Mouse (Mus musculus) MEL (cell line): ENCODE data around the gene Clec2e. TPM values are rescaled to one million over a fixed set of nuclear protein-coding genes. Genes with fewer than 3 reads are reported as not detected.

ENCODE experiments used
- DNase-seq: peaks from one replicate; pipeline ENCODE4 v3.0.0; 2011; ENCODE audit warnings: low read depth, low spot score
- H3K27ac ChIP-seq: 2 replicates; pipeline ENCODE4 v1.5.1; 2012; ENCODE audit warnings: low read depth, mild to moderate bottlenecking, control low read depth, low read length, moderate library complexity; ENCODE audit not compliant: control insufficient read depth
- H3K27me3 ChIP-seq, 2 experiments: fragments of 150-350 bp in 1 of 2; sonication (generic) in 1 of 2; 2 replicates each; pipeline ENCODE4 v1.6.1; 2012; ENCODE audit warnings: low read length in 2 of 2, mild to moderate bottlenecking in 2 of 2, improper control_type of control experiment in 1 of 2, moderate library complexity in 1 of 2; ENCODE audit not compliant: insufficient read depth in 2 of 2, control insufficient read depth in 1 of 2
- H3K36me3 ChIP-seq, 2 experiments: 2 replicates each; pipeline ENCODE4 v1.6.1; 2012 to 2014; ENCODE audit warnings: low read length in 2 of 2, improper control_type of control experiment in 1 of 2, inconsistent platforms in 1 of 2, mild to moderate bottlenecking in 1 of 2; ENCODE audit not compliant: insufficient read depth in 2 of 2, control insufficient read depth in 1 of 2
- H3K4me1 ChIP-seq, 2 experiments: fragments of 150-350 bp in 1 of 2; sonication (generic) in 1 of 2; 2 replicates each; pipeline ENCODE4 v1.6.1; 2012; ENCODE audit warnings: low read length in 2 of 2, improper control_type of control experiment in 1 of 2, mild to moderate bottlenecking in 1 of 2; ENCODE audit not compliant: insufficient read depth in 2 of 2, control insufficient read depth in 1 of 2
- H3K4me3 ChIP-seq, 2 experiments: fragments of 150-350 bp in 1 of 2; sonication (generic) in 1 of 2; 2 replicates each; pipeline ENCODE4 v1.5.1; 2012; ENCODE audit warnings: low read depth in 2 of 2, low read length in 2 of 2, mild to moderate bottlenecking in 2 of 2, moderate library complexity in 2 of 2, control low read depth in 1 of 2, improper control_type of control experiment in 1 of 2; ENCODE audit not compliant: control insufficient read depth in 1 of 2, insufficient read depth in 1 of 2
- H3K79me2 ChIP-seq: 2 replicates; pipeline ENCODE4 v1.6.1; 2012; ENCODE audit warnings: mild to moderate bottlenecking, low read length, moderate library complexity; ENCODE audit not compliant: control insufficient read depth, poor library complexity, insufficient read depth
- H3K9ac ChIP-seq: 2 replicates; pipeline ENCODE4 v1.6.1; 2012; ENCODE audit warnings: low read depth, mild to moderate bottlenecking, control low read depth, low read length, moderate library complexity; ENCODE audit not compliant: control insufficient read depth, poor library complexity, severe bottlenecking
- H3K9me3 ChIP-seq: fragments of 150-350 bp; sonication (generic); replicated peaks from 2 replicates; pipeline ENCODE4 v1.6.1; 2012; ENCODE audit warnings: mild to moderate bottlenecking, low read length, improper control_type of control experiment, moderate library complexity; ENCODE audit not compliant: insufficient read depth
- CHD1 ChIP-seq: IDR thresholded peaks from 2 replicates; pipeline ENCODE4 v1.6.1; 2012; ENCODE audit warnings: low read depth, mild to moderate bottlenecking, inconsistent platforms, low read length, improper control_type of control experiment
- CHD2 ChIP-seq: IDR thresholded peaks from 2 replicates; pipeline ENCODE4 v1.6.1; 2011; ENCODE audit warnings: low read length, improper control_type of control experiment
- E2F4 ChIP-seq: IDR thresholded peaks from 2 replicates; pipeline ENCODE4 v1.6.1; 2011; ENCODE audit warnings: low read depth, low read length, improper control_type of control experiment, borderline replicate concordance
- EP300 ChIP-seq, 2 experiments: IDR thresholded peaks; 2 replicates each; pipeline ENCODE4 v1.6.1; 2011; ENCODE audit warnings: improper control_type of control experiment in 2 of 2, low read length in 2 of 2, low read depth in 1 of 2, mild to moderate bottlenecking in 1 of 2
- ETS1 ChIP-seq: IDR thresholded peaks from 2 replicates; pipeline ENCODE4 v1.6.1; 2012; ENCODE audit warnings: low read depth, mild to moderate bottlenecking, inconsistent platforms, low read length, improper control_type of control experiment, moderate library complexity
- GABPA ChIP-seq: IDR thresholded peaks from 2 replicates; pipeline ENCODE4 v1.6.1; 2012; ENCODE audit warnings: low read depth, mild to moderate bottlenecking, inconsistent platforms, low read length, improper control_type of control experiment, moderate library complexity
- GATA1 ChIP-seq: IDR thresholded peaks from 2 replicates; pipeline ENCODE4 v1.6.1; 2011; ENCODE audit warnings: low read depth, low read length, improper control_type of control experiment
- MAFK ChIP-seq: IDR thresholded peaks from 2 replicates; pipeline ENCODE4 v1.6.1; 2011; ENCODE audit warnings: low read depth, mild to moderate bottlenecking, low read length, improper control_type of control experiment, borderline replicate concordance
- MAZ ChIP-seq: IDR thresholded peaks from 2 replicates; pipeline ENCODE4 v1.6.1; 2012; ENCODE audit warnings: low read depth, mild to moderate bottlenecking, inconsistent platforms, low read length, improper control_type of control experiment
- MEF2A ChIP-seq: IDR thresholded peaks from 2 replicates; pipeline ENCODE4 v1.6.1; 2014; ENCODE audit warnings: low read depth, mild to moderate bottlenecking, inconsistent platforms, low read length, improper control_type of control experiment; ENCODE audit not compliant: poor library complexity, insufficient replicate concordance, severe bottlenecking; ENCODE audit errors: extremely low read depth
- MXI1 ChIP-seq: IDR thresholded peaks from 2 replicates; pipeline ENCODE4 v1.6.1; 2011; ENCODE audit warnings: mild to moderate bottlenecking, low read depth, low read length, improper control_type of control experiment
- MYC ChIP-seq: IDR thresholded peaks from 2 replicates; pipeline ENCODE4 v1.6.1; 2011; ENCODE audit warnings: low read depth, mild to moderate bottlenecking, low read length, improper control_type of control experiment, moderate library complexity
- NELFE ChIP-seq: IDR thresholded peaks from 2 replicates; pipeline ENCODE4 v1.6.1; 2011; ENCODE audit warnings: low read depth, low read length, improper control_type of control experiment
- NRF1 ChIP-seq: IDR thresholded peaks from 2 replicates; pipeline ENCODE4 v1.6.1; 2014; ENCODE audit warnings: low read depth, mild to moderate bottlenecking, inconsistent platforms, low read length, improper control_type of control experiment, moderate library complexity; ENCODE audit not compliant: poor library complexity, insufficient read depth, severe bottlenecking
- POLR2AphosphoS2 ChIP-seq: IDR thresholded peaks from 2 replicates; pipeline ENCODE4 v1.6.1; 2011; ENCODE audit warnings: low read length, improper control_type of control experiment
- RAD21 ChIP-seq: IDR thresholded peaks from 2 replicates; pipeline ENCODE4 v1.6.1; 2011; ENCODE audit warnings: mild to moderate bottlenecking, low read depth, low read length, improper control_type of control experiment
- RCOR1 ChIP-seq: IDR thresholded peaks from 2 replicates; pipeline ENCODE4 v1.6.1; 2012; ENCODE audit warnings: low read depth, mild to moderate bottlenecking, inconsistent platforms, low read length, improper control_type of control experiment
- SMC3 ChIP-seq: IDR thresholded peaks from 2 replicates; pipeline ENCODE4 v1.6.1; 2011; ENCODE audit warnings: low read depth, low read length, improper control_type of control experiment
- TBP ChIP-seq: IDR thresholded peaks from 2 replicates; pipeline ENCODE4 v1.8.0; 2011; ENCODE audit warnings: low read depth, low read length, improper control_type of control experiment
- TCF12 ChIP-seq: IDR thresholded peaks from 2 replicates; pipeline ENCODE4 v1.6.1; 2014; ENCODE audit warnings: low read depth, mild to moderate bottlenecking, inconsistent platforms, low read length, improper control_type of control experiment, moderate library complexity
- USF1 ChIP-seq: IDR thresholded peaks from 2 replicates; pipeline ENCODE4 v1.6.1; 2014; ENCODE audit warnings: low read depth, mild to moderate bottlenecking, inconsistent platforms, low read length, improper control_type of control experiment, moderate library complexity
- USF2 ChIP-seq, 2 experiments: IDR thresholded peaks; 2 replicates each; pipeline ENCODE4 v1.6.1; 2011 to 2012; ENCODE audit warnings: improper control_type of control experiment in 2 of 2, low read length in 2 of 2, borderline replicate concordance in 1 of 2, inconsistent platforms in 1 of 2, low read depth in 1 of 2, mild to moderate bottlenecking in 1 of 2; ENCODE audit not compliant: insufficient read depth in 1 of 2
- ZC3H11A ChIP-seq: IDR thresholded peaks from 2 replicates; pipeline ENCODE4 v1.6.1; 2012; ENCODE audit warnings: low read depth, mild to moderate bottlenecking, inconsistent platforms, low read length, improper control_type of control experiment
- ZMIZ1 ChIP-seq: IDR thresholded peaks from 2 replicates; pipeline ENCODE4 v1.6.1; 2012; ENCODE audit warnings: low read depth, mild to moderate bottlenecking, inconsistent platforms, low read length, improper control_type of control experiment, moderate library complexity
- polyA plus RNA-seq, 2 experiments: library from polyadenylated mRNA; stranded (reverse) in 1 of 2; unstranded in 1 of 2; fragments of >175 nt in 1 of 2; fragments of >200 nt in 1 of 2; gene quantifications; 2 replicates each; pipeline versions ENCODE4 v1.2.1 to v1.2.4; 2012; ENCODE audit warnings: low replicate concordance in 2 of 2, low read depth in 1 of 2; ENCODE audit not compliant: insufficient read length in 2 of 2, insufficient read depth in 1 of 2, missing spikeins in 1 of 2
- total RNA-seq: library from RNA; depleted of rRNA; stranded (reverse); fragments of 300-350 nt; gene quantifications from 2 replicates; pipeline ENCODE4 v1.2.3, GENCODE M21; 2012

Clec2e gene
- total and polyA plus RNA-seq, 3 experiments: not detected

- Histone ChIP-seq H3K27ac (no peak overlapping the region), H3K9me3 (no peaks in the 10 kb centered on the region), H3K4me3 (no peak overlapping the region), H3K27me3 (no peaks in the 10 kb centered on the region), H3K36me3 (no peaks in the 10 kb centered on the region), H3K4me1 (no peaks in the 10 kb centered on the region), H3K9ac (no peak overlapping the region), H3K79me2 (no peaks in the 10 kb centered on the region)
- DNase-seq: no peak
- no peak for TF ChIP-seq GATA1
- no peak for TF ChIP-seq SMC3
- no peak for TF ChIP-seq MAZ
- TF ChIP-seq USF1: no peak
- TF ChIP-seq RAD21: no peak
- TF ChIP-seq EP300 (IDR thresholded peaks at IDR 0.05; ENCODE audit: low read depth in 1 of 2, low read length in 2 of 2): no peak
- TF ChIP-seq USF2 (IDR thresholded peaks at IDR 0.05; ENCODE audit: borderline replicate concordance in 1 of 2, insufficient read depth in 1 of 2, low read depth in 1 of 2, low read length in 2 of 2): no peak
- TF ChIP-seq RCOR1: no peak
- no peak for TF ChIP-seq ZC3H11A
- no peak for TF ChIP-seq ETS1
- TF ChIP-seq MYC: no peak
- TF ChIP-seq GABPA: no peak
- no peak for TF ChIP-seq NRF1
- TF ChIP-seq MEF2A: no peak
- no peak for TF ChIP-seq CHD2
Measured at GRCm38 (mm10) chr6:129066530-129066929, 34.2 kb downstream of the Clec2e start.

DNA sequence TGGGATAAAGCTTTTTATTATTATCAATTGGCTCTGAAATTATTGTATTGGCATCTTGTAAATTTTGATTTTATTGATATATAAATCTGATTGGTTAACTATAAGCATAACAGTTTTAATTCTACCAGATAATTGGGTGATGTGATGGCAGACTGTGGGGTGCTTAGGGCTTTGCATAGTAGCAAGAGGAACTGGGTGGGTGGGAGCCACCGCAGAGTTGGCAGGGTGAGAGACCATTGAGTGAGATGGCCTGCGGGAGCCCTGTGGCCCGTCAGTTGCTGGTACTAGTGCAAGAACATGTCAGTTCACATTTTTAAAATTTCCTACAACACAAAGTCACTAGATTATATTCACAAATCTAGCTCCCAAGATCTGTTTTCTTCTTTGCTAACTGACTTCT, 34.9 kb downstream of the Clec2e start:
- Histone ChIP-seq H3K79me2 (no peaks in the 10 kb centered on the region), H3K4me3 (no peak overlapping the region), H3K27ac (no peak overlapping the region), H3K9ac (no peak overlapping the region), H3K9me3 (no peaks in the 10 kb centered on the region), H3K27me3 (no peaks in the 10 kb centered on the region), H3K36me3 (no peaks in the 10 kb centered on the region), H3K4me1 (no peaks in the 10 kb centered on the region)
- TF ChIP-seq MAZ (no peak), MXI1 (no peak), E2F4 (no peak), POLR2AphosphoS2 (no peak), ZMIZ1 (no peak), TBP (no peak), MAFK (no peak), CHD1 (no peak), SMC3 (no peak), NRF1 (no peak), NELFE (no peak), ZC3H11A (no peak), TCF12 (no peak)
- DNase-seq: no peak
